Mouse (Mus musculus) layer of hippocampus, postnatal 36 days (tissue): ENCODE measurements around the gene Dnajc15. TPM values are rescaled to one million over a fixed set of nuclear protein-coding genes. Genes with fewer than 3 reads are reported as not detected.

Source experiments
- DNase-seq, 2 experiments: peaks; one replicate each; pipeline ENCODE4 v3.0.0; 2022
- total RNA-seq, 2 experiments: library from RNA; stranded (reverse); gene quantifications; 2 replicates each; pipeline ENCODE4 v1.2.3; 2021

Gene Dnajc15
- total RNA-seq, 2 experiments from 2014 or later: 64.1 to 67.2 TPM

DNA sequence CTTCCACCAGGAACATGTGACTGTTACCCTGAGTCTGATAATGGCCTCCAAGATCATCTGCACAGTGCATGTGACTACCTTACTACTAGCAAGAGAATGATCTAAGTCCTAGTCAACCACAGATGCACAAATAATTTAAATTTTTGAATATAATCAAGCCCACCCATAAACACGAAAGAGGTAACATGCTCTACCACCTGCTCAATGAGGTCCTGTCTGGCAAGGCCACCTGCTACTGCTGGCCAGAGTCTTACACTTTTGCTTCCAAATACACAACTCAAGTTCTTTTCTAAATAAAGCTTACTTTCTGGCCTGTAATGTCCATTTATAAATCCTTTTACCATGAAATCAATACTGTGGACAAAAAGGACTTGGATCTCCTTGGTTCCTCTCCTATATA, 15.0 kb downstream of the Dnajc15 start:
- no peak for DNase-seq

DNA sequence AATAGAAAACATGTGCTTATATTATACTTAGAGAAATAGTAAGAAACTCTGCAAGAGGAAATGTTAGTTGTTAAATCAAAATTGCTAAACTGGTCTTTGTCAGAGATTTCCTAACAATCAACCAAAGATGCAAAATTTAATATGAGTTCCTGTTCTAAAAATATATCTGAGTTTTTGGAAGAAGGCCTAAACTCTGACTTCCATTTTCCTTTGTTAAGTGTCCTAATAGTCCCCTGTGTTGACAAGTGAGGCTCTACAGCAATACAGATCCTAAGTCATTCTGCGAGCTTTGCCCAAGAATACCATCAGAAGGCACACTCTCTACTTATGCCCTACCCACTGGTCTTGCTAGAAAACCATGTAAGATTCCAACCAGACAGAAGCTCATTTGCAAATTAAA, 21.0 kb downstream of the Dnajc15 start:
- no peak for DNase-seq

DNA sequence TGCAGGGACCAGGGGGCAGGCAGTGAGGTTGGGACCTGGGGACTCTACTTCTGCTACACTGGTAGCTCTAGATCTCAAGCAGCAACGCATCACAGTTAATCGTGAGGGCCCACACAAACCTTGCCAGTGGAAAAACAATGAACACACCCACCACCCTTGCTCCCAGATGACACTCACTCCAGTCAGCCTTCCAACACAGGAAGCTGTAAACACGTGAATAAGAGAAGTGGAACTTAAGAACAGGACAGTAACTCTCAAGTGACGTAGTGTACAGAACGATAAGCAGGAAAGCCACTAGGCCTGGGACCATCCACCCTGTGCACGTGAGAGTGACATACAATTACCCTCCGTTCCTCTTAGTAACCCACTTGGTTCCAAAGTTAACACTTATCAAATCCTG, 25.1 kb downstream of the Dnajc15 start:
- DNase-seq: no peak

DNA sequence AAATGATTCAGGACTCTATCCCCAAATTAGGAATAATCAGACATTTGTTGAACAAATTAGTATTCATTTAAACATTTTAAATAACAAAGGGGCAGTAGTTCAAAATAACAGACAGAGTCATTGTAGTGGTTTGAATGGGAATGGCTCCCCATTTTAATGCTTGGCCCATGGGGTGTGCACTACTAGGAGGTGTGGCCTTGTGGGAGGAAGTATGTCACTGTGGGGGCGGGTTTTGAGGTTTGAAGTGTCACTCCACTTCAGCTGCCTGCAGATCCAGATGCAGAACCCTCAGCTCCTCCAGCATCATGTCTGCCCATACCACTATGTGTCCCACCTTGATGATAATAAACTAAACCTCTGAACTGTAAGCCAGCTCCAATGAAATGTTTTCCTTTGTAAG, 26.6 kb downstream of the Dnajc15 start:
- DNase-seq: no peak

DNA sequence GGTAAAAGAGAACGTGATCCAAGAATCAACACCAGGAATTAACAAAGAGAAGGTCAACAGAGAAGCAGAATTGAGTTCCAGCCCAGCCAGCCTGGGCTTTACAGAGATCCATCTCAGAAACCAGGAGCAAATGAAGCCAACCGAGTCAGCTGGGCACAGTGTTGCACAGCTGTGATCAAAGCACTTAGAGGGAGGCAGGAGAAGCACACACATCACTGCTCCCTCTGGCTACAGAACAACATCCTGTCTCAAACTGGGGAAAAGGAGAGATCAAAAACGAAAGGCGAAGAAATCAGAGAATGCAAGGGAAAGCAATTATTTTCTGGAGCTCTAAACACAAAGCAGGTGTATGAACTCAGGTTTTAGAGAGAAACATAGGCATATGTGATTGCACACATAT, 28.7 kb downstream of the Dnajc15 start:
- DNase-seq: no peak

DNA sequence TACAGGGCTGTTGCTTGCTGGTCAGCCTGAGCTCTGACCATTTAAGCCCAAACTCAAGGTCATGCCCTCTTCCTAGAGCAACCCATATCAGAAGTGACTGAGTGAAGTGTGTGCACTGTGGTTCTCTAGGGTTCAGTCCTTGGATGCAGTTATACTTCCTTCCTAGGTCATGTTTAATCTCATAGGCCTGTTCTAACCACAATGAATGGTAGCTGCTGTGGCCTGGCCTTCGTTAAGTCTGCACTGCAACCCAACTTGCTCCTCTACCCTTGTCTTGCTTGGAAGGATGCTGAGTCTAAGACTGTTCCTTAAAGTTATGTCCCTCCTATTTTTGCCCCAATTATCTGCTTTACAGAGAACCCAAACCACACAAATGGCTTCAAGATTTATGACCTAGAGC, 29.4 kb downstream of the Dnajc15 start:
- no peak for DNase-seq

DNA sequence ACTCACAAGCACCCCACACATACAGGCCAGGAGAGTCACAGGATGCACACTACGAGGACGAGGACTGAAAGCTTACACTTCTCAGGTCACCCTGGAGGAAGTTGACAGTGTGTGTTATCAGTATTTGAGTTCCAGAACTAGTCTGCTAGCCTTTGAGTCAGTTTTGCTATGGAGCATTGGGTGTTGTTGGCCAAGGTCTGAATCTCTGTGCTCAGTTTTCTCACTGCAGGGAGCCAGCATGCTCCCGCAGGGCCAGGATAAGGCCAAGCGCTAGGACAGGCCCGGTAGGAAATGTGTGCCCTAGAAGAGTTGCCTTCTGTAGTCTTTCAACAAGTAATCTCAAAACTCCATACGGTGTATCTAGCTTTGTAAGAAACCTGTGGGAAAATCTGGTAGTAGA, 34.4 kb downstream of the Dnajc15 start:
- no peak for DNase-seq

DNA sequence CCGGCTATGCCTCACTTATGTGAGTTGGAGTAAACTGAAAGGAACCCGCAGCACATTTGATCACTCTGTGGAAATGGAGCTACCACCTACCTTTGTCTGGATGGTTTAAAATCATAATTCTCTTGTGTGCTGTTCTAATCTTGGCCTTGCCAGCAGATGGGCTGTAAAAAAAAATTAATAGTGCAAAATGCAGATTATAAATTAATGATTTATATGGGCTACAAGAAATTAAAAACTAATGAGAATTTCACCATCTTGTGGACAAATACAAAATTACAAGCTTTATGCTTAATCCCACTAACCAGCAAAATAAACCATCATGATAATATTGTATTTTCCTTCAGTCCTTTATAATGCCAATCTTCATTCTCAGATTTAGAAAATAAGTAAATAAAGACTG, 34.8 kb downstream of the Dnajc15 start:
- DNase-seq: no peak

DNA sequence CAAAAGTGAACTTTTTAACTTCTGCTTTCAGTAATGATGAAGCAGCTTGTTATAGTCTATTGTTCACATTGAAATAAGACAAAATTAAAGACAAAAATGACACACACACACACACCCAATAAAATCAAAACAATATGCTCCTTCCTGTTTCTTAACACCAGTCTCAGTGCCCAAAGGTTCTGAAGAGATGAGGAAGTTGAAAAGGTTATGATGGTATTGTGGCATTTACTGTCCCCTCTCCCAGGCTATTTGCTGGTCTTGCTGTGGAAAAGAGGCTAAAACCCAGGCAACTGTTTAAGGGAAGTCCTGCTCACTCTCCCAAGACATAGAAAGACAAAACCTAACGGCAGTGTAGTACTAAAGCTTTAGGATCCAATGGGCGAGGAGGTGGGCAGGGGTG, 38.1 kb downstream of the Dnajc15 start:
- DNase-seq: no peak

DNA sequence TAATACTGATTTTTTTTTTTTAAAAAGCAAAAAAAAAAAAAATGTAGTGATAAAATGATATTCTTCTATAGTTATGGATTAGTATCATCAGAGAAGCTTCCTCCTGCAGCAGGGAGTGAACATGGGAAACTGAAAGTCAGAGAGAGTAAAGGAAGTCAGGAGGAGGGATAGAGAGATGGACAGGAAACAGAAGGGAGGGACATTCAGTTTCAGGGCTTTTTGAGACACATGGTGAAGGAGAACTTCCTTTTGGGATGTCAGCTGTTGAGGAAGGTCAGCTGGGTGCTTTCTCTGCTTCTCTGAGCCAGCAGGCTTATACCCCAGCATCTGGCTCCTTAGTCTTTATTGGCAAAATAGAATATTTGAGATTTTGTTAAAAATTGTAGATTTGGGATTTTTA, 42.6 kb downstream of the Dnajc15 start:
- DNase-seq: no peak

DNA sequence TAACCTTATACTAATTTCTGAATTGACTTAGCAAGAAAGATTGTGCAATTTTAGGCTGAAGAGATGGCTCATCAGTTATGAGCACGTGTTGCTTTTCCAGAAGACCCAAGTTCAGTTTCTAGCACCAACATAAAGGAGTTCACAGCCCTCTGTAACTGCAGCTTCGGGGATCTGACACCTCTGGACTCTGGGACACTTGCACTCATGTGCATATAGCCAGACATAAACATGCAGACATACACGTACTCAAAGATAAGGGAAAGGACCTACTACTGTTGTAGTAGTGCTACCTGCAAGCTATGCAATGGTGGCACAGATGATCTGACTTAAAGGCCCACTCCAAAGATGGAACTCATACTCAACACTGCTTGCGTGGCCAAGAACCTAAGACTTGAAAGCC, 43.0 kb downstream of the Dnajc15 start:
- no peak for DNase-seq

DNA sequence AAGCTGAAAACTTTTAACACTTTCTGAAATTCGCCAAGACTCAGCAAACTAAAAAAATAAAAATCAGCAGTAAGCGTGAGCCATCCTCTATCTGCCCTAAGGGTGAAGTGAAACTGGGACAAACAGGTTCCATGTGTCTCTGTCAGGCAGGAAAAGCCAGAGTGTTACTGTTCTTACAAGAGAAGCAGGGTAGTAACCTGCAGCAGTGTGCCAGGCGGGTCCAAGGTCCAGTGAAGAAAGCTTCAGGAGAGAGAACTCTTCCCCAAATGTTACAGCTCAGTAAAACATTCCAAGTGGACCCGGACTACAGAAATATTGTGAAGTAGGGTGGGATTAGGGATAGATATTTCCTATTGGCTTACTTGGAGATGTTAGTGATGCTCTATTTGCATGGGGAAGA, 45.3 kb downstream of the Dnajc15 start:
- DNase-seq: no peak

DNA sequence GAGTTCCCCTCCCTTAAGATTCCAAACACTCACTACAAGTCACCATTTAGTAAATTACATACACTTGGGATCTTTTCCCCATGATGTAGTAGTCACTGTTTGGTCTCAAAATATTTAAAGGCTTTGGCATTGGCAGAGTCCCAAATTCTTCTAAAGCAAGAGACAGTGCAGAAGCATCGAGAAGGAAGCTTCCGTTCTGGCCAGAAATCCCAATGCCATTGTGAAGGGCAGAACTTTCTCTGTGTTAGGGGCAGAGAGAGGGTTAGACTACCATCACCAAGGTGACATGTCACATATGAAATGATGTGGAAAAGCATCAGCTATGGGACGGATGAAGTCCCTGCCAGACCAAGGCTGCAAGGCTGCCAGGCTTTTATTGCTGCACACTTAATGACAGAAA, 49.0 kb downstream of the Dnajc15 start:
- DNase-seq: no peak

DNA sequence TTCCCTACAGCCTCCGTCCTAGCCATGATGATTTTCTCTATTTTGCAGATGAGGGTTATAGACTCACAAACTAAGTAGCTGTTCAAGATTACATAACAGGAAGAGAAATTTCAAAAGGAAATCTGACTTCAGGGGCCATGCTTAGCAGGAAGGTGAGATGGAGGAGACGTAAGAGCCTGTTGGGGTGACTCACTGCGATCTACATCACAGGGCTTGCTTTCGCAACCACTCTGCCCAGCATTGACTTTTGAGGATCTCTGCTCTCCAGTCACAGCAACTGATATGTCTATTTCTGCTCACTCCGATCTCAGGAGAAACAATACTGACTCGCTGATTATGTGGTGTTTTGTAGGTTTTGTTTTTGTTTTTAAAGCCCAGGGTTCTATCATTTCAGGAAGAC, 49.8 kb downstream of the Dnajc15 start:
- DNase-seq: no peak

DNA sequence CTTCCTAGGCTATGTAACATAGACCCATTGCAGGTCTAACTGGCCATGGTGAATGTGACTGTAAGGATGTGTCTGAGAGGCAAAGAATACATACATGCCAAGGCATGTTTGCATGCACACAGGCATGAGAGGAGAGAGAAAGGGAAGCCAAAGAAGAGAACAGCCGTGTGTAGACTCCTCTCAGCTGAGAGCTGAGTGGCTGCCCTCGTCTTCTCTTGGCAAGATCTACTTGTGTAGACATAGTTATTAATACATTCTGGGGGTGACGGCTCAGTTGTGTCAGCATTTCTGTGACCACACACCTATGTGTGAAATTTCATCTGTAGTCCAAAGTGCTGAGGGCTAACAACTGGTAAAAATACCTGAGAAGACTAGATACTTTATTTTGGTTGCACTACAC, 55.1 kb downstream of the Dnajc15 start:
- DNase-seq: no peak

DNA sequence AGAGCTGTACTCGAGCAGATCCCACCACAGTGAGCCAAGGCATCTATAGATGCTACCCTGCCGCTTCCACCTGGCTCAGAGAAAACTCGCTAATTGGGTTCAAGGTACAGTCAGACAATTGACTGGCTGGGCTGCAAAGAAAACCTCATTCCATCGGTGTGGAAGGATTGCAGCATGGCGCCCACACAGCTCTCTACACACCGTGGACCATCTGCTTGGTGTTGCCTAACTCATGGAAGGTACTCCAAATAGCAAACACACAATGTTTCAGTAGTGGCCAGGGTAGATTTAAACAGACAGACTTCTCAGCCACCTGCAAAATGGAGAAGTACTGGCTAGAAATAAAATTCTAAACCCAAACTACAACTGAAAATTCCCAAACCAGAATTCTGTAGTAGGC, 57.4 kb downstream of the Dnajc15 start:
- peak; percentile 38 to 39 for DNase-seq

DNA sequence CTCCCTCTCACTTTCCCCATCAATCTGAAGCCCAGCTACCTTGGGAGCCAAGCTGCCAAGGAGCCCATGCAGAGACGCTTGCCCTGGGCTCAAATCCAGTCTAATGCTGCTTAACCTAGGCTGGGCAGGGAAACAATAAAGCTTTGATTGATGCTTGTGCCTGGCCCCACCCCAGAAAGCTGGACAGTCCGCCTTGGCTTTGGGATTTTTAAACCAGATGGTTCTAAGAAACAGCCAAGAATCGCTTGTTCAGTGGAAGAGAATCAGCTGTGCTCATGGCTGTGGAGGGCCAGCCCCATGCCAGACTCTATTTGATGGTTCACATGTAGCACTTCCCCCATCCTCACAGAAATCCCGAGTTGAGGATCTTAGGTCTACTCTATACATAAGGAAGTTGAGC, 60.0 kb downstream of the Dnajc15 start:
- no peak for DNase-seq

DNA sequence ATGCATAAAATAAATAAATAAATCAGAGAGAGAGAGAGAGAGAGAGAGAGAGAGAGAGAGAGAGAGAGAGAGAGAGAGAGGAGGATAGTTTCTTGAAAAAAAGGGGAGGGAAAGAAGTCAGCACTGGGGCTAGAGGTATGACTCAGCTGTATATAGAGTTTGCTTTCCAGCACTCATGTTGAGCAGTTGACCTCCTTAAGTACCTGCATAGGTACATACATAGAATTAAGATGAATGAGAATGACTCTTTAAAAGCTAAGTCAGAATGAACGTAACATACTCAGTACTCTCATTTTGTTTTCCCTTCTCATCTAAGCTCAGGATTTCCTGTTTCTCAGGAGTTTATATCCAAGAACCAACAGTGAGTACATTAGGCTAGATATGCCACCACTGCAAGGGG, 62.0 kb downstream of the Dnajc15 start:
- no peak for DNase-seq

DNA sequence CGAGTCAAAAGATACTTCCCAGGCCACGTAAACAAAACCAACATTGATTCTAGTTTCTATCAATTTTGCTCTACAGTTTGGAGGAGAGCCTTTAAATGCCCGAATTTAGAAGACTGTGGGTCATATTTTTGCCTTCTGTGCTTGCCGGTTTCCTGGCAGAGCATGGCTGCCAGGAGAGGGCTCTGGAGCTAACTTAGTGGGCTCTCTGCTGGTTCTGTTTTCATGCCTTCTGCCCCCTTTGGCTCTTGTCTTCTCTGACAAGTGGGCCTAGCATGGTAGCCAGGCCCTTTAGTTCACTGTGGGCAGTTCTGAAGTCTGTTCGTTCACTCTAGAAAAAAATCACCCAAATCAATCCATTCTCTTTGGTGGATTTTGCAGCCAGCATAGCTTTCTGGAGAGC, 63.5 kb downstream of the Dnajc15 start:
- no peak for DNase-seq

DNA sequence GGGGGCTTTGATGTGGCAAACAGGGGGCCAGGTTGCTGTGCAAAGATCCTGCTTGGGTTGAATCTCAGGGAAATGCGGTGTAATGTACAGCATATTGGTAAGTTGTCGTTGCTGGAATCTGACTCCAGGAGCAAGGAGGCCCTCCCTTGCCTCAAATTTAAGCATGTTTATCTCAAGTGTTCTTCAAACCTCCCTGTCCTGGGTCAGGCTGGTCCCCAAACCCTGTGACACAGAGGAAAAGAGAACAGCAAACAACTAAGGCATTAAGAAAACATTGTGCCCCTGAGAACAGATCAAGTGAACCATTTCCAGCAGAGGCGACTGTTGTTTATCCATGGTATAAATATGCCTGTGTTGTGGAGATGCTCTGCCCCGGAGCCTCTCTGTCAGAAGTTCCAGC, 67.1 kb downstream of the Dnajc15 start:
- no peak for DNase-seq

DNA sequence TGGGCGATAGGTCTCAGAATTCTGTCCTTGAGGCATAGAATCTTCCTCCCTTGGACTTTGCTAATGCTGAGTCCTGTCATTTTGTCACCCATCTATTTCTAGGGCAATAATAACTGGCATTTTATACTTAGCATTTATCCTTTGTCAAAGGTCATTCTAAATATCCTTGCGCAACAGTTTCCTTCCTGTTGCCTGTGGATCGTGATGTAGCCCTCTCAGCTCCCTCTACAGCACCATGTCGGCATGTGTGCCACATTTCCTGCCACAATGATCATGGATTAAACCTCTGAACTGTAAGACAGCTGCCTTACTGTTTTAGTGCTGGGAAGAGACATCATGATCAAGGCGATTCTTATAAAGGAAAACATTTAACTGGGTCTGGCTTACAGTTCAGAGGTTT, 68.6 kb downstream of the Dnajc15 start:
- DNase-seq: no peak

DNA sequence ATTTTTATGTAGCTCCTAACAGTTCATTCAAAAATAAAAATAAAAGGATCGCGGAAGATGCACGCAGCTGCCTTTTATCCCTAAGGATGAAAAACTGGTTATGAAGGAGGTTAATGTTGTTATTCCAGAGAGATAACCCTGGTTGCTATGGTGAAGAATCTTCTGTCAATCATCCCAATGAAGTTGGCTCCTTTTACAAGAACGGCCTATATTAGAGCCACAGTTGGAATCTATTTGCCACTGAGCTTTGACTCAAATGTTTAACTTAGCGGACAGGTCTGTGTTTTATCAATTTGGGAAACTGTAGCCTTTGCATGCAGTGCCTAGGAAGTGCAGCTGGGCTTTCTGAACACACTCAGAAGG, 72.7 kb downstream of the Dnajc15 start:
- DNase-seq: no peak

DNA sequence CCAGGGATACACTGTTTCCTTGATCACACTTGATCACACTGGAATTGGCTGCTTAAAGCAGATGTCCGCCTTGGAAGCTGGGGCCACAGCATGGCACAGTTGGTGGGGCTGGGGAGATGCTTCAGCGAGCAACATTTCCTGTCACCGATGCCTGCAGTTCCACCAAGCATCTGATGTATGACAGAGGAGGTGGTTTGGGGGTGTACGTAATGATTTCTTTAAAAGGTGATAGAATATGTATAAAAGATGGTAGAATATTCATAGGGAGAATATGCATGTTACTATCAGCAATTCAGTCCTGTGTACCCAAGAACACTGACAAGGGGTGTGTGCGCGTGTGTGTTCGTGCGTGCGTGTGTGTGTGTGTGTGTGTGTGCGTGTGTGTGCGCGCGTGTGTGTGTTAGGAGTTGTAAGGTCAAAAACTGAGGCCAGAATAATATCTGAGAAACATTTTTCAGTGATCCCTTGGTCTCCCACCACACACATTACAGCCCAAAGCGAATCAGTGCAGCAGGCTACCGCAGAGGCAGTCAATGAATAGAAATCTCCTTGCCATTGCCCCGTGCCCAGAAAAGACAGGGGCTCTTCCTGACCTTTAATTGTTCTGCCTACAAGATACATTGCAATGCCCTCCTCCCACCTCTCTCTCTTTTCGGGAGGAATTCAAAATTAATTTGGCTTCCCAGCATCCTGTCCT, 73.2 kb downstream of the Dnajc15 start:
- no peak for DNase-seq

DNA sequence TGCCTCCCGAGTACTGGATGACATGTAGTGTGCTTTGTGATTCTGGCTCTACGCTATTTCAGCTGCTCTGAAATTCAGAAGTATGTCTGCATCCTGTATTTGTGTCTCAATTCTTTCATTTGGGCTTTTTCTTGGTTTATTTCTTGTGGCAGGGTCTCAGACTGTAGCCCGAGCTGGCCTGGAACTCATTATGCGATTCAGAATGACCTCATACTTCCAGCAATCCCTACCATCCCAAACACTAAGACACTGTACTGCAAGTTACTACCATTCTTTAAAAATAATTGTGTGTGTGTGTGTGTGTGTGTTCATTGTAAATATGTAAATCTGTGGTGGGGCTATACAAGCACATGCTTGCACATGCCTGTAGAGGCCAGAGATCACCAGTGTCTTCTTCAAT, 78.4 kb downstream of the Dnajc15 start:
- no peak for DNase-seq

DNA sequence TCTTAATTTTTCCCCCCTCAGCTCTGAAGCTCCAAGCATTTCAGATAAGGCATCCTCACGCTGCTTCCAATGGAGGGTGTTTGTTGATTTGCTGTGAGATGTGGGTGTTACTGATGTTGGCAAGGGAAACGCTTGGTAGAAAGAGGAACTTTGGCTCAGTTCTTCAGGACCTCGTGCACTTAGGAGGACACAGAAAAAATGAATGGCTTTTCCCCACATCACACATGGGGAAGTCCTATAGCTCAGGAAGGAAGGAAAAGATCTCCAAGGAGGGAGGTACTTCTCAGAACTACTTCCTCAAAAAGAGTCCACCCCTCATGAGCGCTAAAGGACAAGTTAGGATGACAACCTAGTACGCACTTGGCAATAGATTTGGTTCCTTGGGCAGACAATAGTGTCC, 79.7 kb downstream of the Dnajc15 start:
- no peak for DNase-seq
